Mouse (Mus musculus) kidney, embryonic 15.5 days (tissue): ENCODE results near the gene A730071L15Rik. TPM values are rescaled to one million over a fixed set of nuclear protein-coding genes. Genes with fewer than 3 reads are reported as not detected.

Experiments used
- ATAC-seq: fragments of 200-750 bp; cut with Nextera tagmentation; replicated peaks from 2 replicates; pipeline ENCODE4 v1.8.0; 2017; ENCODE audit warnings: moderate TSS enrichment; ENCODE audit not compliant: low FRiP score
- H3K27ac ChIP-seq: fragments of 300-500 bp; sonication (generic); 2 replicates; pipeline ENCODE4 v1.5.1; 2015; ENCODE audit warnings: mild to moderate bottlenecking, inconsistent platforms
- H3K27me3 ChIP-seq: fragments of 300-500 bp; sonication (generic); 2 replicates; pipeline ENCODE4 v1.6.1; 2015; ENCODE audit warnings: inconsistent platforms
- H3K36me3 ChIP-seq: fragments of 300-500 bp; sonication (generic); 2 replicates; pipeline ENCODE4 v1.6.1; 2015; ENCODE audit warnings: inconsistent platforms
- H3K4me1 ChIP-seq: fragments of 300-500 bp; sonication (generic); 2 replicates; pipeline ENCODE4 v1.6.1; 2015; ENCODE audit warnings: inconsistent platforms
- H3K4me2 ChIP-seq: fragments of 300-500 bp; sonication (generic); 2 replicates; pipeline ENCODE4 v1.6.1; 2015; ENCODE audit warnings: moderate library complexity, mild to moderate bottlenecking, inconsistent platforms
- H3K4me3 ChIP-seq: fragments of 300-500 bp; sonication (generic); replicated peaks from 2 replicates; pipeline ENCODE4 v1.5.1; 2015; ENCODE audit warnings: mild to moderate bottlenecking, inconsistent platforms
- H3K9ac ChIP-seq: fragments of 300-500 bp; sonication (generic); 2 replicates; pipeline ENCODE4 v1.6.1; 2015; ENCODE audit warnings: mild to moderate bottlenecking, inconsistent platforms
- H3K9me3 ChIP-seq: fragments of 300-500 bp; sonication (generic); replicated peaks from 2 replicates; pipeline ENCODE4 v1.6.1; 2016; ENCODE audit warnings: inconsistent platforms
- WGBS: fragments of 180-500 bp; shearing (Covaris S2); methylation state at CpG from one replicate; pipeline ENCODE4 v1.1.7; 2015; ENCODE audit warnings: mixed read lengths; 5-methylcytosine and 5-hydroxymethylcytosine counted together
- polyA plus RNA-seq: library from polyadenylated mRNA; unstranded; fragments of >200 nt; fragmentation: Nextera tagmentation; extraction: Ambion mirVana; gene quantifications from 2 replicates; pipeline ENCODE4 v1.2.1, GENCODE M21; 2015

The A730071L15Rik gene
- polyA plus RNA-seq, 1 experiment from 2014 or later, result 0.40 TPM

DNA sequence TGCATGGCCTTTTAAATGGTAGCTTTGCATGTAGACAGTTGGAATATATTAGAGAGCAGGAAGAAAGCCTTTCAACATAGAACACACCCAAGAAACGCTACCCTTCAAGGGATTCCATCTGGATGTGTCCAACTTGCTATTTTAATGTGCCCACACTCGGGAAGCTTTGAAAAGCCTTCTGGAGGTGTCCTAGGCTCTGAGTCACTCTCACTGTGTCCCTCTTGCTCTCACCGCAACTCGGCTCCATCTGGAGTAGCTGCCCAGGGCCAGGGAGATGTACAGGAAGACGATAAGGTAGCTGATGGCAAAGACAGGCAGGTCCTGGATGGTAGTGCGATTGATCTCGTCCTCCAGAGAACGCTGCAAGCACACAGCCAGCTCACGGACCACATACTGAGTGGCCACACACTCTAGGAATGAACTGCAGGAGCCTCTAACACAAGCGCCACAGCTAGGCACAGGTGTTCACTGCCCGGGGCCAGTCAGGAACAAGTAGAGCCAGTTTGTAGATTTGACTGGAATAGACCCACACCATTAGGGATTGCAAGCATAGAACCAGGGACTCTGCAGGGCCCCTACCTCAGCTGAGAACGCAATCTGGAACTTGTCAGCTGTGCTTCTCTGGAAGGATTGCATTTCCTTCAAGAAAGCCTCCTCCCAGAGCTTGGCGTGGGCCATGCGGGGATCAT lies 24.9 kb downstream of the A730071L15Rik start:
- Histone ChIP-seq H3K4me1 (no peaks in the 10 kb centered on the region), H3K27me3 (no peaks in the 10 kb centered on the region), H3K27ac (0 out of 2 replicates have a peak overlapping the region, but pooled peaks have one; percentile 32), H3K4me2 (no peak overlapping the region), H3K4me3 (no peak overlapping the region), H3K36me3 (no peaks in the 10 kb centered on the region), H3K9ac (no peak overlapping the region), H3K9me3 (no peaks in the 10 kb centered on the region)
- 0 out of 2 replicates have a peak, but pooled peaks have one; percentile 54 for ATAC-seq
- 72% methylated on average over 14 of the region's 14 CpGs for WGBS

- no peak within 1 kb of the TSS for H3K27ac ChIP-seq
- H3K36me3 ChIP-seq, result no peaks in the 10 kb centered on the region
- ATAC-seq, result no peak
- 71% methylated on average over 7 of the region's 7 CpGs for WGBS
- no peaks in the 10 kb centered on the region for H3K27me3 ChIP-seq
- H3K9me3 ChIP-seq, result peaks cover 2% of the 10 kb centered on the region; the same call in 1 of the 2 replicates
- no peak within 1 kb of the TSS for H3K9ac ChIP-seq
- H3K4me2 ChIP-seq, result no peak within 1 kb of the TSS
- no peak within 1 kb of the TSS for H3K4me3 ChIP-seq
- no peaks in the 10 kb centered on the region for H3K4me1 ChIP-seq
Measured at GRCm38 (mm10) chr11:6230012-6230411, 30.2 kb downstream of the A730071L15Rik start, which contains the start of gene Npc1l1. Npc1l1 (minus strand) TSS chr11:6230143.

GRCm38 (mm10) chr11:6233025-6233424 lies 33.2 kb downstream of the A730071L15Rik start:
- no peak overlapping the region for H3K9ac ChIP-seq
- no peak overlapping the region for H3K4me3 ChIP-seq
- H3K27ac ChIP-seq, result no peak overlapping the region
- H3K27me3 ChIP-seq, result no peaks in the 10 kb centered on the region
- no peak overlapping the region for H3K4me2 ChIP-seq
- H3K36me3 ChIP-seq, result no peaks in the 10 kb centered on the region
- no peaks in the 10 kb centered on the region for H3K4me1 ChIP-seq
- peaks cover 12% of the 10 kb centered on the region for H3K9me3 ChIP-seq
- ATAC-seq, result no peak
- WGBS, result 87% methylated on average over 4 of the region's 4 CpGs

GRCm38 (mm10) chr11:6244707-6245106 lies 44.9 kb downstream of the A730071L15Rik start:
- WGBS, result 63% methylated on average over 19 of the region's 19 CpGs
- no peak overlapping the region for H3K27ac ChIP-seq
- no peaks in the 10 kb centered on the region for H3K9me3 ChIP-seq
- H3K9ac ChIP-seq, result no peak overlapping the region
- no peak overlapping the region for H3K4me3 ChIP-seq
- H3K4me1 ChIP-seq, result no peaks in the 10 kb centered on the region
- no peak for ATAC-seq
- no peaks in the 10 kb centered on the region for H3K36me3 ChIP-seq
- H3K4me2 ChIP-seq, result no peak overlapping the region
- no peaks in the 10 kb centered on the region for H3K27me3 ChIP-seq

Other genes starting within 250 kb of the A730071L15Rik start
- 1.3 and 2.0 TPM in 2 replicates for gene Gck, start 249.9 kb upstream of the A730071L15Rik start, polyA plus RNA-seq
- 52.9 and 57.3 TPM in 2 replicates for gene Ykt6, start 244.3 kb upstream of the A730071L15Rik start, polyA plus RNA-seq
- gene Camk2b, start 133.7 kb upstream of the A730071L15Rik start, polyA plus RNA-seq, result 4.3 and 4.5 TPM in 2 replicates
- gene Nudcd3, start 386 bp downstream of the A730071L15Rik start, polyA plus RNA-seq, result 36.8 and 37.7 TPM in 2 replicates
- 0.06 TPM in 1 of 2 replicates, not detected in the other for gene Npc1l1, start 30.1 kb downstream of the A730071L15Rik start, polyA plus RNA-seq
- gene Ddx56, start 67.7 kb downstream of the A730071L15Rik start, polyA plus RNA-seq, result 93.1 and 101 TPM in 2 replicates
- 130 and 133 TPM in 2 replicates for gene Tmed4, start 74.8 kb downstream of the A730071L15Rik start, polyA plus RNA-seq
- 116 and 131 TPM in 2 replicates for gene Ogdh, start 91.6 kb downstream of the A730071L15Rik start, polyA plus RNA-seq
- gene Zmiz2, start 189.0 kb downstream of the A730071L15Rik start, polyA plus RNA-seq, result 11.4 and 12.4 TPM in 2 replicates
- gene Ppia, start 215.4 kb downstream of the A730071L15Rik start, polyA plus RNA-seq, result 5,533 and 6,211 TPM in 2 replicates
- 552 and 602 TPM in 2 replicates for gene H2afv, start 244.4 kb downstream of the A730071L15Rik start, polyA plus RNA-seq